Mouse (Mus musculus) kidney, embryonic 16.5 days (tissue): Measurements from ENCODE around the gene Asap3. TPM values are rescaled to one million over a fixed set of nuclear protein-coding genes. Genes with fewer than 3 reads are reported as not detected.

Experiments used
- ATAC-seq: fragments of 200-750 bp; cut with Nextera tagmentation; 2 replicates; pipeline ENCODE4 v1.8.0; 2017; ENCODE audit warnings: moderate TSS enrichment; ENCODE audit not compliant: low FRiP score, low TSS enrichment
- H3K27ac ChIP-seq: fragments of 300-500 bp; sonication (generic); 2 replicates; pipeline ENCODE4 v1.5.1; 2014; ENCODE audit warnings: low read length
- H3K27me3 ChIP-seq: fragments of 300-500 bp; sonication (generic); 2 replicates; pipeline ENCODE4 v1.6.1; 2014; ENCODE audit warnings: low read length, control low read depth, mixed read lengths; ENCODE audit not compliant: insufficient read depth
- H3K36me3 ChIP-seq: fragments of 300-500 bp; sonication (generic); 2 replicates; pipeline ENCODE4 v1.6.1; 2014; ENCODE audit warnings: low read length, control low read depth, mixed read lengths; ENCODE audit not compliant: insufficient read depth
- H3K4me1 ChIP-seq: fragments of 300-500 bp; sonication (generic); 2 replicates; pipeline ENCODE4 v1.6.1; 2014; ENCODE audit warnings: low read length, control low read depth, mixed read lengths; ENCODE audit not compliant: insufficient read depth
- H3K4me2 ChIP-seq: fragments of 300-500 bp; sonication (generic); replicated peaks from 2 replicates; pipeline ENCODE4 v1.6.1; 2014; ENCODE audit warnings: low read depth, low read length
- H3K4me3 ChIP-seq: fragments of 300-500 bp; sonication (generic); 2 replicates; pipeline ENCODE4 v1.5.1; 2014; ENCODE audit warnings: mild to moderate bottlenecking, low read length
- H3K9ac ChIP-seq: fragments of 300-500 bp; sonication (generic); replicated peaks from 2 replicates; pipeline ENCODE4 v1.6.1; 2014; ENCODE audit warnings: low read length
- H3K9me3 ChIP-seq: fragments of 300-500 bp; sonication (generic); 2 replicates; pipeline ENCODE4 v1.6.1; 2016; ENCODE audit warnings: low read length, control low read depth
- WGBS: fragments of 180-500 bp; shearing (Covaris S2); extraction: QIAGEN DNeasy Blood & Tissue Kit; methylation state at CpG from one replicate; pipeline ENCODE4 v1.1.7; 2014; 5-methylcytosine and 5-hydroxymethylcytosine counted together
- polyA plus RNA-seq: library from polyadenylated mRNA; unstranded; fragments of >200 nt; fragmentation: Nextera tagmentation; extraction: Ambion mirVana; gene quantifications from 2 replicates; pipeline ENCODE4 v1.2.1, GENCODE M21; 2015

Gene Asap3
- polyA plus RNA-seq, 1 experiment from 2014 or later = 5.8 TPM

DNA sequence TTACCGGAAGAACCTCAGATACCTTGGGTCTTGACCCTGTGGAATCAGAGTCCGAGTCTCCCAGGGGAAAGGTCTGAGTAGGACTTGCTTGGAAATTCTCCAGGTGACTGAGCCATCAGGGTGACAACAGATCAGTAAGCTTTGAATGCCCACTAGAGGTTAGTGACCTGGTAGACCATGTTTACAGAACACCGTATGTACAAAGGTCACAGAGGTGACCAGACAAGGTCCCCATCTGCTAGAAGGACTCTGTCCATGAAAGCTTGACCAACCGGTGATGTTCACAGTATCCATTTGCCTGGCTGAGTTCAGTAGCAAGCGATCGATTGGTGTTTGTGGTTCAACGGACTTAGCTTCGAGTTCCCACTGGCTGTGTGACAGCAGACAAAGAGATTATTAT, 8.7 kb downstream of the Asap3 start:
- ATAC-seq = no peak
- Histone ChIP-seq H3K4me2 (no peak overlapping the region), H3K36me3 (no peaks in the 10 kb centered on the region)

DNA sequence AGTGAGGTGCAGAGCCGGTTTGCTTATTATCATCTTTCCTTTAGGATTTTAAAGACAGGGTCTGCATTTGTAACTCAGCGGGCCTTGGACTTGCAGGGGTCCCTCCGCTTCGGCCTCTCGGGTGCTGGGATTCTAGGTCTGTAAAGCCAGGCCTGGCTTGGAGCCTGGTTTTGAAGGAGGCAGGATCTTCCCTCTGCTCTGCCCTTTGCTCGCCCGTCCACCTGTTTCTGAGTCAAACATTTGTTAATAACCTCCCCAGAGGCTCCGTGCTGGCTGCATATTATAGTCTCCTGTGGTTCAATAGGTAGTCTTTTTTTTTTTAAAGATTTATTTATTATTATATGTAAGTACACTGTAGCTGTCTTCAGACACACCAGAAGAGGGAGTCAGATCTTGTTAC, 9.4 kb downstream of the Asap3 start:
- WGBS = 93% methylated on average over 8 of the region's 8 CpGs
- Histone ChIP-seq H3K36me3 (no peaks in the 10 kb centered on the region), H3K27ac (no peak overlapping the region), H3K4me1 (peaks cover 27% of the 10 kb centered on the region), H3K4me3 (no peak overlapping the region), H3K9ac (no peak overlapping the region), H3K9me3 (no peaks in the 10 kb centered on the region), H3K27me3 (no peaks in the 10 kb centered on the region), H3K4me2 (no peak overlapping the region)
- no peak for ATAC-seq

More for the DNA sequence above, 8.7 kb downstream of the Asap3 start:
- H3K9ac ChIP-seq = no peak overlapping the region
- no peaks in the 10 kb centered on the region for H3K27me3 ChIP-seq
- no peak overlapping the region for H3K27ac ChIP-seq
- no peaks in the 10 kb centered on the region for H3K9me3 ChIP-seq
- WGBS = 83% methylated on average over 8 of the region's 8 CpGs
- H3K4me1 ChIP-seq = peaks cover 20% of the 10 kb centered on the region
- no peak overlapping the region for H3K4me3 ChIP-seq

DNA sequence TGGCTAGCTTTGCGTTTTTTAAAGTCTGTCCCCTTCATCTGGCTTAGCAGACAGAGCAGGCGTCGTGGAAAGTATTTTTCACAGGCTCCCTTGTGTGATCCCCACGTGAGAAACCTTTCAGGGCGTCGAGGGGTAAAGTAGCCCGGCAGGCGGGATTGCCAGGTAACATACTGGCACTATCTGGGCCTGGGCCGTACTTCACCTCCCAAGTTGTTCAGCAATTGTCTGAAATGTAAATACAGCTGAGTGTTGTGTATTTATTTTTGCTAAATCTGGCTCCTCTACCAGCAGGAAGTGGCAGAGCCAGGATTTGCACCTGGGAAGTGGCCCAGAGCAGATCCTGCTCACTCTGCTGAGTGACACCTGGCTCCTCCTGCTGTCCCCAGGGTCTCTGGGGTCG, 10.9 kb downstream of the Asap3 start:
- no peaks in the 10 kb centered on the region for H3K36me3 ChIP-seq
- H3K27ac ChIP-seq = no peak overlapping the region
- H3K4me2 ChIP-seq = no peak overlapping the region
- H3K4me3 ChIP-seq = no peak overlapping the region
- WGBS = 65% methylated on average over 10 of the region's 10 CpGs
- no peaks in the 10 kb centered on the region for H3K9me3 ChIP-seq
- peaks cover 30% of the 10 kb centered on the region for H3K4me1 ChIP-seq
- no peak for ATAC-seq
- H3K9ac ChIP-seq = no peak overlapping the region
- no peaks in the 10 kb centered on the region for H3K27me3 ChIP-seq

DNA sequence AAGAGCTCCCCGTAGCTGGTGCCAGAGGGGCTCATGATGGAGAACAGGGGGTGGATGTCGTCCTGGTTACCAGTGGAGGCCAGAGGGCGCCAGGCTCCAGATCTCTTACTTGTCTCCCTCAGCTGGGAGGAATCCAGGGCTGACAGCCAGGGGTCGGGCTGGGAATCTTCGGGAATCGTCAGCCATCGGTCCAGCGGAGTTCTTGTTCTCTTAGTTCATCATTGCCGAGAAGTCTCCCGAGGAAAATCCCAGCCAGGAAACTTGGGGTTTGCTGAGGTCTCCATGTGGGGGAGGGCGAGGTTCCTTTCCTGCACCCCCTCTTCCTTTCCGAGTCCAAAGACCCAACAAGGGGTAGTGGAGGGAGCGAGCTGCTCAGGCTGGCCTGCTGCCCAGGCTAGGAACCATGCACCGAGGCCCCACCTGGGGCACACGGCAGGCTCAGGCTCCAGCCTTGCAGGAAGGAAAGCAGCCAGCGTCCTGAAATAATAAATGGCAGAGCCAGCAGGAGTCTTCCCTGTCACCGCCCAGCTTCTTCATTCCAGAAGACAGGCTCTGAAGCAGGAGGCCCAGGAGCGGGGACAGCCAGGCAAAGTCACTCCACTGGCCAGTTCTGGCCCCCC, 12.5 kb downstream of the Asap3 start:
- Histone ChIP-seq H3K9ac (peak overlapping the region; percentile 28), H3K9me3 (no peaks in the 10 kb centered on the region), H3K36me3 (no peaks in the 10 kb centered on the region), H3K4me3 (no peak overlapping the region), H3K4me2 (peak overlapping the region; percentile 34), H3K27ac (peak overlapping the region; percentile 37; the same call in 1 of the 2 replicates), H3K4me1 (peaks cover 27% of the 10 kb centered on the region), H3K27me3 (no peaks in the 10 kb centered on the region)
- 5% methylated on average over 18 of the region's 18 CpGs for WGBS
- peak; percentile 21; the same call in 1 of the 2 replicates for ATAC-seq

DNA sequence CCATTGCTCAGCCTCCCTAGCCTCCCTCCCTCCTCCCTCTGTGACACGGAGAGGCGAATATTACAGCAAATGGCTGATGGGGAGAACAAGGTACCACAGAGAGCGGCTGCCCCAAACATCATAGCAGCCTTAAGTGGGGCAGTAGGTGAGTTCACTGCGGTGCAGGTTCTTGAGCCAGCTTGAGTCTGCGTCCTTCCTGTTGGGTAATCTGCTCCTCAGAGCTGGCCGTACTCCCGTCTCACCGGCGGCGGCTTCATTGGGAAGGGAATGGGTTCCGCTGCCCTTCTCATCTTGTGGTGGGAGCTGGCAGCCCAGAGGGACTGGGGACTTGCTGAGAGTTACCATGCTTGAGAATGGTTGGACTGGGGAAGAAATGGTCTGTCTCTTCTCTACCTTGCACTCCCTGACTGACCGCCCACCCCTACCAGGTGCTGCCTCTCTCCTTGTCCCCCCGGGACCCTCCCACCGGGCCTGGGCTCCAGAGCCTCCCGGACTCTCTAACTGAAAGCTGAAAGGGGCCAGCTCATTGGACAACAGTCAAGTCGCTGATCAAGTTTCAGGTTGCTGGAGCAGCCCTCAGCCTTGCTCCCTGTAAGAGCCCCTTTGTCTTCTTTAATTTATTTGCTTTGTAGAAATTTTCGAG, 14.1 kb downstream of the Asap3 start:
- H3K27ac ChIP-seq = peak overlapping the region; percentile 44; the same call in 1 of the 2 replicates
- ATAC-seq = peak; percentile 63
- 7% methylated on average over 17 of the region's 17 CpGs for WGBS

DNA sequence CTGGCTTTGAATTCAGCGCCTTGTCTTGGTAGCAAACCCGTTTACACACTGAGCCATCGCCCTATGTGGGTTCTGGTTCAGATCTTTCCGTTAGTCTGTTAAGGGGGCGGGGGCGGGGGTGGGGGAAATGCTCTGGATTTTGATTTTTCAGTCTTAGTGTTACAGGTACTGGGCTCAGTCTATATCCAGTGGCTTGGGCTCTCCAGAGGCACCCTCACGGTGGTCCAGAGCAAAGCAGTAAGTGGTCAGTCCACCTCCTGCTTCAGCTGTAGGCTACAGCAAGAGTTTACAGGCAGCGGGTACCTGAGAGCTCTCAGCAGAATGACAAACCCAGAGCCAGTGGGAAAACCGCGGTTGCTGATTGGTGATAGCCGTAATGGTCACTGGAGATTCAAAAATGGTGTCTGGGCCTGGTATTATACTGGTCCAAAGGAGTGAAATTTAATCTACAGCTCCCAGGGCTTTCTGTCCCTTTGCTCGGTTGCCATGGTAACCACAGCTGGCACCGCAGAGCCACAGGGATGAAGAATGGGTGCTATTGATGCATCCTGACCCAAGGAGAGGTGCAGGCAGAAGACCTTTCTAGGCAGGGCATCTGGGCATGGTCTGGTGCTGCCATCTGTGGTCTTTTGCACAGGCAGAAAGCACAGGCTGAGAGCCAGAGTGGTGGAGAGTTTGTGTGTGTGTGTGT, 17.5 kb downstream of the Asap3 start:
- Histone ChIP-seq H3K9me3 (no peaks in the 10 kb centered on the region), H3K27ac (no peak overlapping the region), H3K4me2 (no peak overlapping the region), H3K4me1 (peaks cover 19% of the 10 kb centered on the region), H3K36me3 (no peaks in the 10 kb centered on the region), H3K4me3 (no peak overlapping the region), H3K27me3 (no peaks in the 10 kb centered on the region), H3K9ac (no peak overlapping the region)
- no peak for ATAC-seq
- WGBS = 69% methylated on average over 13 of the region's 13 CpGs

More for the DNA sequence above, 14.1 kb downstream of the Asap3 start:
- peak overlapping the region; percentile 30 for H3K4me3 ChIP-seq
- peak overlapping the region; percentile 51 for H3K4me2 ChIP-seq
- peaks cover 26% of the 10 kb centered on the region for H3K4me1 ChIP-seq
- no peaks in the 10 kb centered on the region for H3K9me3 ChIP-seq
- H3K36me3 ChIP-seq = no peaks in the 10 kb centered on the region
- no peaks in the 10 kb centered on the region for H3K27me3 ChIP-seq
- H3K9ac ChIP-seq = peak overlapping the region; percentile 5

DNA sequence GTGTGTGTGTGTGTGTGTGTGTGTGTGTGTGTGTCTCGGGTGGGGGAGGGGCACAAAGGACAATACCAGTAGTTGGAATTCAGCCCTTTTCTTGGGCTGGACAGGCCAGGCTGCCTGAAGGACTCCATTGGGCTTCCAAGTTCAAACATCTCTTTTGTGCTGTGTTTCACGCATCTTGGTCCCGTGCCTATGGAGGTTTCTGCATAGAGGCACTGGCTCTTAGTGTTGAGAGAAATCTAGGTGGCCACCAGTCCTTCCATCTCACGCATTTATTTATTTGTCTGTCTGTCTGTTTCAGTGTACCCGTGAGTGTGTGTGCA, 18.0 kb downstream of the Asap3 start:
- Histone ChIP-seq H3K4me1 (peaks cover 14% of the 10 kb centered on the region), H3K9ac (no peak overlapping the region), H3K27me3 (no peaks in the 10 kb centered on the region), H3K9me3 (no peaks in the 10 kb centered on the region), H3K36me3 (no peaks in the 10 kb centered on the region), H3K4me3 (no peak overlapping the region), H3K27ac (no peak overlapping the region), H3K4me2 (no peak overlapping the region)
- WGBS = 70% methylated on average over 5 of the region's 5 CpGs
- ATAC-seq = no peak

DNA sequence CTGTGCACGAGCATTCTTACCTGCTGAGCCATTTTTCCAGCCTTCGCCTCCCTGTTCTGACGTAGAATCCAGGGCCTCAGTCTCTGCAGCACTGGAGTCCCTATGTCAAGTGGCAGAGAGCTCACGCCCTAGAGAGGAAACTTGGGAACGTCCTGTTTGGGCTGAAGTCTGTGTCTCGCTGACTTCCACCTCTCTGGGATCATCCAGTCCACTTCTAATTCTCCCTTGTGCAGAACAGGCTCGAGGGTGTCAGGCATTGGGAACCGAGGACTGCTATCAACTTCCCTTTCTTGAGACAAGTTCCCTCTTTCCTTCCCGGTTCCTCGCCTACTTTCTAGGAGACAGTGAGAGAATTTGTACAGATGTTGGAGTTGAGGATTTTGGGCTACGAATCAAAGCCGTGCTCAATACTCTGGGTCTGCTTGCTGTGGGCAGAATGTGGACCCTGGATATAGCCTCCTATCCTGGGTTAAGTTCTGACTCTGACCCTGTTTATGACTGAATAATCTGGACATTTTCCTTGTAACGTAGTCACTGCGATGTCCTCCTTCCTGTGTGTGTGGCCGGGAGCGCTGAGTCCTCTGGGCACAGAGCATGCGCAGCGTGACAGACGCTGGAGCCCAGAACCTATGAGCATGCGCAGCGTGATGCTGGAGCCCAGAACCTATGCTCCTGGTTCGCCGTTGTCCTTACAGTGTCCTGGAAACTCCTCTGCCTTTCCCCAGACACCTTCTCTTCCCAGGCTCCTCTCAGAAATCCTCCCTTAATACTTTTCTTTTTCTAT, 18.7 kb downstream of the Asap3 start:
- no peak overlapping the region for H3K27ac ChIP-seq
- H3K9ac ChIP-seq = no peak overlapping the region
- no peaks in the 10 kb centered on the region for H3K27me3 ChIP-seq
- H3K4me3 ChIP-seq = no peak overlapping the region
- no peaks in the 10 kb centered on the region for H3K9me3 ChIP-seq
- no peak for ATAC-seq
- H3K36me3 ChIP-seq = no peaks in the 10 kb centered on the region
- H3K4me2 ChIP-seq = no peak overlapping the region
- 80% methylated on average over 23 of the region's 23 CpGs for WGBS
- peaks cover 10% of the 10 kb centered on the region; the same call in 1 of the 2 replicates for H3K4me1 ChIP-seq

DNA sequence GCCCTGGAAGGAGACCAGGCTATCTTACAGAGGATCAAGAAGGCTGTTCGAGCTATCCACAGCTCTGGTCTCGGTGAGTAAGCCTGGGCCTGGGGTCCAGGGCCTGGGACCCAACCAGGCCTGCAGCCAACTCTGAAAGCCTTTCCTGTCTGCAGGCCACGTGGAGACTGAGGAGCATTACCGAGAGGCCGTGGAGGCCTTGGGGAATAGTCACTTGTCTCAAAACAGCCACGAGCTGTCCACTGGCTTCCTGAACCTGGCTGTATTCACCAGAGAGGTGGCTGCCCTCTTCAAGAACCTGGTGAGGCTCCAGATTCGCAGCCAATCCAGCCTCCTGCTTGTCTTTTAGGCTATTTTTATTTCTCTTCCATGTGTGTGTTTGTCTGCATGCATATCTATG, 21.2 kb downstream of the Asap3 start:
- ATAC-seq = no peak
- Histone ChIP-seq H3K27me3 (no peaks in the 10 kb centered on the region), H3K4me3 (no peak overlapping the region), H3K36me3 (no peaks in the 10 kb centered on the region), H3K4me2 (no peak overlapping the region), H3K27ac (no peak overlapping the region), H3K9ac (no peak overlapping the region), H3K9me3 (no peaks in the 10 kb centered on the region), H3K4me1 (no peaks in the 10 kb centered on the region)
- 60% methylated on average over 7 of the region's 7 CpGs for WGBS
